Mouse (Mus musculus): ENCODE measurements around the gene Gm45785. TPM values are rescaled to one million over a fixed set of nuclear protein-coding genes. Genes with fewer than 3 reads are reported as not detected.

The Gm45785 gene
- total RNA-seq, 1 experiment = 0.89 TPM

- Histone ChIP-seq H3K9ac (ENCODE audit: insufficient read depth, low read depth, low read length, poor library complexity, severe bottlenecking) (no peak overlapping the region), H3K4me3 (ENCODE audit: insufficient read depth in 1 of 2, low read depth in 1 of 2, low read length in 2 of 2, poor library complexity in 1 of 2, severe bottlenecking in 1 of 2) (no peak overlapping the region), H3K36me3 (ENCODE audit: control insufficient read depth, insufficient read depth, low read length, poor library complexity, severe bottlenecking) (no peaks in the 10 kb centered on the region), H3K9me3 (ENCODE audit: control insufficient read depth, insufficient read depth, low read depth, low read length) (no peaks in the 10 kb centered on the region), H3K27ac (ENCODE audit: insufficient read depth, low read depth, low read length, poor library complexity, severe bottlenecking) (no peak overlapping the region), H3K4me1 (ENCODE audit: control insufficient read depth in 2 of 2, insufficient read depth in 2 of 2, low read length in 2 of 2, poor library complexity in 1 of 2) (peaks cover 4 to 15% of the 10 kb centered on the region in 2 experiments; a peak in 2 of 4 replicates)
- in situ Hi-C loops (cut with MboI; ENCODE audit: low sequenced_read_pairs in 2 of 2, unreplicated experiment in 2 of 2) = loop anchor here (10.0 to 25.0 kb wide), 3 partner anchors 48 to 328 kb away; partner anchors contain the start of genes B4galnt4 (in 1 of the 2) and Rnh1 (in 1 of the 2)
- TF ChIP-seq MAFK (IDR thresholded peaks at IDR 0.05; ENCODE audit: insufficient read depth, low read depth, low read length) (no peak), HCFC1 (IDR thresholded peaks at IDR 0.05; ENCODE audit: borderline replicate concordance, insufficient read depth, low read length) (no peak), CHD2 (IDR thresholded peaks at IDR 0.05; ENCODE audit: low read depth, low read length) (no peak), ZC3H11A (IDR thresholded peaks at IDR 0.05; ENCODE audit: borderline replicate concordance, low read depth, low read length) (no peak), ZNF384 (IDR thresholded peaks at IDR 0.05; ENCODE audit: low read depth, low read length) (no peak)
- DNase-seq (ENCODE audit: low read depth, low spot score) = no peak
Observed at GRCm38 (mm10) chr7:140846676-140847075, 9.5 kb downstream of the Gm45785 start.

- H3K9ac ChIP-seq (ENCODE audit: insufficient read depth, low read depth, low read length, poor library complexity, severe bottlenecking) = no peak overlapping the region
- TF ChIP-seq MAFK (IDR thresholded peaks at IDR 0.05; ENCODE audit: insufficient read depth, low read depth, low read length) = no peak
- TF ChIP-seq ZNF384 (IDR thresholded peaks at IDR 0.05; ENCODE audit: low read depth, low read length) = no peak
- TF ChIP-seq ZC3H11A (IDR thresholded peaks at IDR 0.05; ENCODE audit: borderline replicate concordance, low read depth, low read length) = no peak
- TF ChIP-seq HCFC1 (IDR thresholded peaks at IDR 0.05; ENCODE audit: borderline replicate concordance, insufficient read depth, low read length) = no peak
- no peak for TF ChIP-seq CHD2 (IDR thresholded peaks at IDR 0.05; ENCODE audit: low read depth, low read length)
- H3K4me1 ChIP-seq (ENCODE audit: control insufficient read depth in 2 of 2, insufficient read depth in 2 of 2, low read length in 2 of 2, poor library complexity in 1 of 2) = peaks cover 4 to 22% of the 10 kb centered on the region in 2 experiments; a peak in 2 of 4 replicates
- in situ Hi-C loops (cut with MboI; ENCODE audit: low sequenced_read_pairs in 2 of 2, unreplicated experiment in 2 of 2) = loop anchor here (10.0 to 25.0 kb wide), 3 partner anchors 49 to 329 kb away; partner anchors contain the start of genes B4galnt4 (in 1 of the 2) and Rnh1 (in 1 of the 2)
- DNase-seq (ENCODE audit: low read depth, low spot score) = no peak
- H3K9me3 ChIP-seq (ENCODE audit: control insufficient read depth, insufficient read depth, low read depth, low read length) = no peaks in the 10 kb centered on the region
- no peak overlapping the region for H3K4me3 ChIP-seq (ENCODE audit: insufficient read depth in 1 of 2, low read depth in 1 of 2, low read length in 2 of 2, poor library complexity in 1 of 2, severe bottlenecking in 1 of 2)
- no peak overlapping the region for H3K27ac ChIP-seq (ENCODE audit: insufficient read depth, low read depth, low read length, poor library complexity, severe bottlenecking)
- no peaks in the 10 kb centered on the region for H3K36me3 ChIP-seq (ENCODE audit: control insufficient read depth, insufficient read depth, low read length, poor library complexity, severe bottlenecking)
Observed at GRCm38 (mm10) chr7:140845683-140846082, 10.4 kb downstream of the Gm45785 start.

- Histone ChIP-seq H3K4me3 (ENCODE audit: insufficient read depth in 1 of 2, low read depth in 1 of 2, low read length in 2 of 2, poor library complexity in 1 of 2, severe bottlenecking in 1 of 2) (no peak within 1 kb of the TSS), H3K9me3 (ENCODE audit: control insufficient read depth, insufficient read depth, low read depth, low read length) (no peaks in the 10 kb centered on the region), H3K27ac (ENCODE audit: insufficient read depth, low read depth, low read length, poor library complexity, severe bottlenecking) (no peak within 1 kb of the TSS), H3K36me3 (ENCODE audit: control insufficient read depth, insufficient read depth, low read length, poor library complexity, severe bottlenecking) (no peaks in the 10 kb centered on the region), H3K9ac (ENCODE audit: insufficient read depth, low read depth, low read length, poor library complexity, severe bottlenecking) (no peak within 1 kb of the TSS), H3K4me1 (ENCODE audit: control insufficient read depth in 2 of 2, insufficient read depth in 2 of 2, low read length in 2 of 2, poor library complexity in 1 of 2) (peaks cover 4 to 23% of the 10 kb centered on the region in 2 experiments; a peak in 2 of 4 replicates)
- peak; percentile 90 for DNase-seq (ENCODE audit: low read depth, low spot score)
- in situ Hi-C loops (cut with MboI; ENCODE audit: low sequenced_read_pairs in 2 of 2, unreplicated experiment in 2 of 2) = loop anchor here (5.0 to 25.0 kb wide), 5 partner anchors 50 to 330 kb away; partner anchors contain the start of genes B4galnt4 (in 1 of the 2), Cox8b (in 1 of the 2) and Rnh1 (in 1 of the 2)
- TF ChIP-seq HCFC1 (IDR thresholded peaks at IDR 0.05; ENCODE audit: borderline replicate concordance, insufficient read depth, low read length) (no peak), ZC3H11A (IDR thresholded peaks at IDR 0.05; ENCODE audit: borderline replicate concordance, low read depth, low read length) (peak; percentile 87; the same call in 1 of the 2 replicates), CHD2 (IDR thresholded peaks at IDR 0.05; ENCODE audit: low read depth, low read length) (no peak), ZNF384 (IDR thresholded peaks at IDR 0.05; ENCODE audit: low read depth, low read length) (no peak)
Observed at GRCm38 (mm10) chr7:140844905-140845665, 11.0 kb downstream of the Gm45785 start, which contains the start of gene Scgb1c1. Gene Scgb1c1, plus strand, starts transcription at chr7:140845547.

- Histone ChIP-seq H3K4me1 (ENCODE audit: control insufficient read depth in 2 of 2, insufficient read depth in 2 of 2, low read length in 2 of 2, poor library complexity in 1 of 2) (peaks cover 4 to 26% of the 10 kb centered on the region in 2 experiments; a peak in 2 of 4 replicates), H3K9me3 (ENCODE audit: control insufficient read depth, insufficient read depth, low read depth, low read length) (no peaks in the 10 kb centered on the region), H3K9ac (ENCODE audit: insufficient read depth, low read depth, low read length, poor library complexity, severe bottlenecking) (no peak overlapping the region), H3K36me3 (ENCODE audit: control insufficient read depth, insufficient read depth, low read length, poor library complexity, severe bottlenecking) (no peaks in the 10 kb centered on the region), H3K4me3 (ENCODE audit: insufficient read depth in 1 of 2, low read depth in 1 of 2, low read length in 2 of 2, poor library complexity in 1 of 2, severe bottlenecking in 1 of 2) (no peak overlapping the region), H3K27ac (ENCODE audit: insufficient read depth, low read depth, low read length, poor library complexity, severe bottlenecking) (no peak overlapping the region)
- in situ Hi-C loops (cut with MboI; ENCODE audit: low sequenced_read_pairs in 2 of 2, unreplicated experiment in 2 of 2) = loop anchor here (5.0 to 25.0 kb wide), 5 partner anchors 51 to 331 kb away; partner anchors contain the start of genes B4galnt4 (in 1 of the 2), Cox8b (in 1 of the 2) and Rnh1 (in 1 of the 2)
- TF ChIP-seq ZC3H11A (IDR thresholded peaks at IDR 0.05; ENCODE audit: borderline replicate concordance, low read depth, low read length) (no peak), HCFC1 (IDR thresholded peaks at IDR 0.05; ENCODE audit: borderline replicate concordance, insufficient read depth, low read length) (no peak), CHD2 (IDR thresholded peaks at IDR 0.05; ENCODE audit: low read depth, low read length) (no peak), ZNF384 (IDR thresholded peaks at IDR 0.05; ENCODE audit: low read depth, low read length) (no peak), MAFK (IDR thresholded peaks at IDR 0.05; ENCODE audit: insufficient read depth, low read depth, low read length) (no peak)
- no peak for DNase-seq (ENCODE audit: low read depth, low spot score)
Observed at GRCm38 (mm10) chr7:140843806-140844205, 12.3 kb downstream of the Gm45785 start.

Data from ES-E14 (cell line).